In genomic region chr8:65412291-65412690, GRCm38 (mm10) we compare ENCODE assay signal across 30 mouse cellular contexts.
DNase-seq lines count a peak whose midpoint lies in the region; ATAC-seq and TF ChIP-seq lines count a peak whose summit lies in the region.
"Had no signal": no experiment of that assay in that cellular context is flagged by ENCODE, and none has a peak within 500 bp of the region (broad histone marks: within the 10 kb centered on the region; RNA-seq: fewer than 3 reads in every experiment).

No protein-coding gene starts in this region.

- no peak overlapping the region for H3K4me3 ChIP-seq in midbrain, postnatal 0 days (ENCODE audit: low read depth, low read length)
- H3K4me3 ChIP-seq in midbrain, embryonic 14.5 days (replicated peaks; ENCODE audit: low read depth, low read length), result no peak overlapping the region
- no peak overlapping the region for H3K4me3 ChIP-seq in layer of hippocampus, adult 2 months
- H3K4me3 ChIP-seq: embryonic facial prominence, embryonic 12.5 days; forebrain, embryonic 10.5 days; left cerebral cortex, adult 2 months; limb, embryonic 13.5 days; lung, embryonic 15.5 days; midbrain, embryonic 10.5 days; myocyte; neural tube, embryonic 12.5 days had no signal

- H3K27me3 ChIP-seq in midbrain, postnatal 0 days (ENCODE audit: insufficient read depth, low read length), result no peaks in the 10 kb centered on the region
- H3K27me3 ChIP-seq in midbrain, embryonic 14.5 days (ENCODE audit: control insufficient read depth, insufficient read depth, low read length), result no peaks in the 10 kb centered on the region
- H3K27me3 ChIP-seq: embryonic facial prominence, embryonic 12.5 days; limb, embryonic 13.5 days; lung, embryonic 15.5 days; neural tube, embryonic 12.5 days; Patski had no signal

- TF ChIP-seq CTCF in midbrain, postnatal 0 days (IDR thresholded peaks at IDR 0.05), result no peak
- no peak for TF ChIP-seq CTCF in layer of hippocampus, adult 2 months (conservative IDR thresholded peaks at IDR 0.05)

- ATAC-seq in midbrain, postnatal 0 days (ENCODE audit: low FRiP score), result no peak
- no peak for ATAC-seq in midbrain, embryonic 14.5 days (ENCODE audit: low FRiP score, low TSS enrichment)
- no peak for ATAC-seq in erythroblast, adult 5-6 weeks (replicated peaks; ENCODE audit: low FRiP score, poor library complexity, severe bottlenecking)
- ATAC-seq: forebrain, postnatal 0 days; inflammation-experienced regulatory T-cells, adult 6 months; midbrain, embryonic 16.5 days; Patski had no signal

- WGBS in midbrain, postnatal 0 days, result 96% methylated on average over 2 of the region's 2 CpGs
- 91% methylated on average over 2 of the region's 2 CpGs for WGBS in midbrain, embryonic 14.5 days

- H3K4me2 ChIP-seq in midbrain, postnatal 0 days (ENCODE audit: low read depth, low read length, poor library complexity, severe bottlenecking), result no peak overlapping the region
- no peak overlapping the region for H3K4me2 ChIP-seq in midbrain, embryonic 14.5 days (ENCODE audit: low read length)
- H3K4me2 ChIP-seq: embryonic facial prominence, embryonic 12.5 days; heart, embryonic 11.5 days; hindbrain, embryonic 14.5 days; limb, embryonic 13.5 days; liver, embryonic 11.5 days; lung, embryonic 15.5 days; neural tube, embryonic 12.5 days had no signal

- no peak overlapping the region for H3K9ac ChIP-seq in midbrain, postnatal 0 days (replicated peaks; ENCODE audit: low read length, poor library complexity, severe bottlenecking)
- no peak overlapping the region for H3K9ac ChIP-seq in midbrain, embryonic 14.5 days (replicated peaks; ENCODE audit: low read length)
- H3K9ac ChIP-seq: embryonic facial prominence, embryonic 12.5 days; forebrain, postnatal 0 days; hindbrain, embryonic 14.5 days; limb, embryonic 13.5 days; lung, embryonic 15.5 days; neural tube, embryonic 12.5 days had no signal

- peak; percentile 70 to 73 for DNase-seq in cerebellum, postnatal 10 days
- DNase-seq in cerebellum, adult 8-10 months, result no peak
- peak; percentile 12 for DNase-seq in midbrain, postnatal 0 days (ENCODE audit: low spot score)
- DNase-seq in midbrain, embryonic 14.5 days, result no peak
- DNase-seq in layer of hippocampus, adult 2 months (ENCODE audit: low spot score in 2 of 2), result peak; percentile 44 to 47
- DNase-seq in gastrocnemius, postnatal 25 days, result no peak
- DNase-seq: adrenal gland, postnatal 10 days; embryo, embryonic 11 days; forebrain, postnatal 0 days; gastrocnemius, postnatal 10 days; heart, adult 11 months; heart, postnatal 36 days; kidney, adult 11 months; kidney, postnatal 14 days; thymus, postnatal 4 days had no signal

- no peaks in the 10 kb centered on the region for H3K9me3 ChIP-seq in midbrain, postnatal 0 days (ENCODE audit: low read length)
- no peaks in the 10 kb centered on the region for H3K9me3 ChIP-seq in midbrain, embryonic 14.5 days (ENCODE audit: control insufficient read depth, low read length)
- H3K9me3 ChIP-seq: embryonic facial prominence, embryonic 12.5 days; forebrain, embryonic 10.5 days; limb, embryonic 13.5 days; lung, embryonic 15.5 days; midbrain, embryonic 10.5 days; neural tube, embryonic 12.5 days had no signal

- H3K36me3 ChIP-seq in midbrain, postnatal 0 days (ENCODE audit: insufficient read depth, low read length), result no peaks in the 10 kb centered on the region
- no peaks in the 10 kb centered on the region for H3K36me3 ChIP-seq in midbrain, embryonic 14.5 days (ENCODE audit: control insufficient read depth, insufficient read depth, low read length)
- H3K36me3 ChIP-seq: embryonic facial prominence, embryonic 12.5 days; forebrain, embryonic 10.5 days; limb, embryonic 13.5 days; lung, embryonic 15.5 days; midbrain, embryonic 10.5 days; neural tube, embryonic 12.5 days had no signal

- H3K27ac ChIP-seq in midbrain, postnatal 0 days (ENCODE audit: low read depth, low read length), result no peak overlapping the region
- H3K27ac ChIP-seq in midbrain, embryonic 14.5 days (replicated peaks; ENCODE audit: low read depth, low read length), result no peak overlapping the region
- H3K27ac ChIP-seq in layer of hippocampus, adult 2 months, result no peak overlapping the region
- H3K27ac ChIP-seq: embryonic facial prominence, embryonic 12.5 days; forebrain, embryonic 10.5 days; hindbrain, embryonic 14.5 days; left cerebral cortex, adult 2 months; limb, embryonic 13.5 days; lung, embryonic 15.5 days; midbrain, embryonic 10.5 days; neural tube, embryonic 12.5 days had no signal

- H3K4me1 ChIP-seq in midbrain, postnatal 0 days (ENCODE audit: insufficient read depth, low read length), result no peaks in the 10 kb centered on the region
- H3K4me1 ChIP-seq in midbrain, embryonic 14.5 days (ENCODE audit: control insufficient read depth, insufficient read depth, low read length), result no peaks in the 10 kb centered on the region
- H3K4me1 ChIP-seq: embryonic facial prominence, embryonic 12.5 days; forebrain, embryonic 10.5 days; limb, embryonic 13.5 days; lung, embryonic 15.5 days; midbrain, embryonic 10.5 days; neural tube, embryonic 12.5 days had no signal

Comparison
In these comparisons a context has a peak if more than half of its experiments do, and no peak if none do; other contexts are left out.
1. DNase-seq: peak in cerebellum, postnatal 10 days (2 of 2), midbrain, postnatal 0 days (single experiment) and layer of hippocampus, adult 2 months (2 of 2); none in cerebellum, adult 8-10 months (single experiment), midbrain, embryonic 14.5 days (single experiment) and gastrocnemius, postnatal 25 days (single experiment).